Mouse (Mus musculus) adrenal gland, postnatal 0 days (tissue): Measurements from ENCODE around the gene Srpk3. TPM values are rescaled to one million over a fixed set of nuclear protein-coding genes. Genes with fewer than 3 reads are reported as not detected.

ENCODE experiments used
- polyA plus RNA-seq: library from polyadenylated mRNA; unstranded; fragments of >200 nt; fragmentation: Nextera tagmentation; extraction: Ambion mirVana; gene quantifications from 2 replicates; pipeline ENCODE4 v1.2.1, GENCODE M21; 2015

The Srpk3 gene
- 0.60 and 1.4 TPM in 2 replicates for polyA plus RNA-seq

DNA sequence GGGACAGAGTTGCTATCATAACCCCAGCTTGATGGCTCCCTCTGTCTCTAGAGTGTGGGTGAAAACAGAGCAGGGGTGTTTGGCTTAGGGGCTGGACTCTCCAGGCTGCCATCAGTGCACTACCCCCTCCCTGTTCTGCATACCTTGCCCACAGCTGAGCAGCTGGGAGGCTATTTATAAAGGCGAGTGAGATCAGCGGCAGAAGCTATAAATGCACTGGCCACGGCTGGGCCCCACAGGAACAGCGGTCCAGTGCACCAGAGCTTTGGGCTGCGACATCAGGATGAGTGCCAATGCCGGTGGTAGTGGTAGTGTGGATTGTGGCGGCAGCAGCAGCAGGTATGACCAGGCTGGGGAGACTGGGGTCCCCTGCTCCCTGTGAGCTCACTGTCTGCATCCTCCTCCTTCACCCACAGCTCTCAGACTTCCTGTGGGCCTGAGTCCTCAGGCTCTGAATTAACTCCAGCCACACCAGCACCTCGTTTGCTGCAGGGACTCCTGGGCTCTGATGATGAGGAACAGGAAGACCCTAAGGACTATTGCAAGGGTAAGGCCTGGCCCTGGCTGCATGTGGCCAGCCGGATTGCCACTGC is at the start of gene Srpk3:
Srpk3 (plus strand) TSS at position 238 of the 593 bp plus-strand sequence.

GRCm38 (mm10) chrX:73756334-73757140 is 17.7 kb upstream of the Srpk3 start, which contains the start of gene Plxnb3:
Gene Plxnb3, plus strand, starts transcription at chrX:73757090.

GRCm38 (mm10) chrX:73786364-73787224 is 12.4 kb downstream of the Srpk3 start, which contains the start of the genes Idh3g and Ssr4:
Gene Idh3g, minus strand, starts transcription at chrX:73786897.
Gene Ssr4, plus strand, starts transcription at chrX:73787028.

DNA sequence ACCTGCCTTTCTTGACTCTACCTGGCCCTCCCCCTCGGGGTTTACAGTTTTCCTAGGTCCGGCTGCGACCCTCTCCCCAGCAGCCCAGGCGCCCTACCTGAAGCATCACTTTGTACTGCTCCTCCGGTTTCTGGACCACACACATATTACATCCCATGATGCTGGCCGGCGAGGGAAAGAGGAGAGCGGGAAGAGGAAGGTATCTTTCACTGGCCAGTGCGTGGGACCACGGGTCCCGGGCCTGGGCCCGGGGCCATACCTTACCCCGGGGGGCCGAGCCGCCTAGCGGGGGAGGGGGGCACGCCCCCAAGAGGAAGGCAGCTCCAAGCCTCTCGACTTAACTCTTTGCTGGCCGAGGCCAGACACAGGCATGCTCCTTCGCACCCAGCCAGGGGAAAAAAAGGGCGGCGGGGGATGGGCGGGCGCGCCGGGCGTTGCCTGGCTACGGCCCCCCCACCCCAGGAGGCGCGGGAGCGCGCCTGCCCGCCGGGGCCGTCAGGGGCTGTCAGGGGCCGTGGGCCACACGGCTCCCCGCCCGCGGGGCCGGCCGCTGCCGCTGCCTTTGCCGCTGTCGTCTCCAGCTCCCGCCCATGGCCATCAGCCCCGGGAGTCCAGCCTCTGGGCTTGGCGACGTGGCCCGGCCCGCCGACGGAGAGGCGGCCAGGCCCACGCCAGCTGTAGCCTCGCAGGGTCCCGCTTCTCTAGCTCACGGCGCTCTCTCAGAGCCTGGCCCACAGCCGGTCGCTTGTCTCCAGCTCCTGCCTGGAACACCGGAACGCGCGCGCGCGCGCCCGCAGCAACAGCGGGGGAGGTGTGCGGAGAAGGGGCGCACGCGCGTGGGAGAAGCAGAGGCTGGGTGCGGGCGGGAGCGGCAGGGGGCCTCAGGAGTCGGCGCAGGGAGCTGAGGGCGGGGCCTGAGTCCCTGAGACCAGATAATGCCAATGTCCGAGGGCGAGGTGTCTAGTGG is 50.3 kb downstream of the Srpk3 start, which contains the start of gene Pdzd4:
Pdzd4 (minus strand) TSS at position 785 of the 967 bp plus-strand sequence.

Other genes with a start within 250 kb of the Srpk3 start
- 1.3 and 1.9 TPM in 2 replicates for gene Dusp9, start 135.0 kb upstream of the Srpk3 start, polyA plus RNA-seq
- 21.9 and 26.7 TPM in 2 replicates for gene Pnck, start 114.3 kb upstream of the Srpk3 start, polyA plus RNA-seq
- gene Slc6a8, start 101.3 kb upstream of the Srpk3 start, polyA plus RNA-seq = 5.1 and 6.5 TPM in 2 replicates
- 247 and 325 TPM in 2 replicates for gene Bcap31, start 58.2 kb upstream of the Srpk3 start, polyA plus RNA-seq
- gene Abcd1, start 57.8 kb upstream of the Srpk3 start, polyA plus RNA-seq = 13.7 and 17.9 TPM in 2 replicates
- 0.84 and 1.1 TPM in 2 replicates for gene Plxnb3, start 17.3 kb upstream of the Srpk3 start, polyA plus RNA-seq
- 175 and 260 TPM in 2 replicates for gene Idh3g, start 12.5 kb downstream of the Srpk3 start, polyA plus RNA-seq
- gene Ssr4, start 12.6 kb downstream of the Srpk3 start, polyA plus RNA-seq = 368 and 460 TPM in 2 replicates
- gene Pdzd4, start 50.6 kb downstream of the Srpk3 start, polyA plus RNA-seq = 0.47 and 0.80 TPM in 2 replicates
- gene Avpr2, start 117.7 kb downstream of the Srpk3 start, polyA plus RNA-seq = 0.14 and 0.32 TPM in 2 replicates
- gene L1cam, start 121.7 kb downstream of the Srpk3 start, polyA plus RNA-seq = 12.5 and 39.4 TPM in 2 replicates
- gene Arhgap4, start 147.5 kb downstream of the Srpk3 start, polyA plus RNA-seq = 1.3 and 2.4 TPM in 2 replicates
- 78.0 and 87.4 TPM in 2 replicates for gene Naa10, start 147.5 kb downstream of the Srpk3 start, polyA plus RNA-seq
- 37.8 and 46.5 TPM in 2 replicates for gene Renbp, start 156.4 kb downstream of the Srpk3 start, polyA plus RNA-seq
- gene Hcfc1, start 192.0 kb downstream of the Srpk3 start, polyA plus RNA-seq = 19.2 and 25.3 TPM in 2 replicates
- gene Irak1, start 249.5 kb downstream of the Srpk3 start, polyA plus RNA-seq = 41.3 and 70.0 TPM in 2 replicates